Mouse (Mus musculus) CD4-positive, CD25-positive, alpha-beta regulatory T cell, adult 2 months (primary cell): ENCODE data around the gene Rassf4.

Experiments
- DNase-seq: peaks from one replicate; pipeline ENCODE4 v3.0.0-alpha.2; 2012; ENCODE audit warnings: low read depth, low spot score

Gene Rassf4

DNA sequence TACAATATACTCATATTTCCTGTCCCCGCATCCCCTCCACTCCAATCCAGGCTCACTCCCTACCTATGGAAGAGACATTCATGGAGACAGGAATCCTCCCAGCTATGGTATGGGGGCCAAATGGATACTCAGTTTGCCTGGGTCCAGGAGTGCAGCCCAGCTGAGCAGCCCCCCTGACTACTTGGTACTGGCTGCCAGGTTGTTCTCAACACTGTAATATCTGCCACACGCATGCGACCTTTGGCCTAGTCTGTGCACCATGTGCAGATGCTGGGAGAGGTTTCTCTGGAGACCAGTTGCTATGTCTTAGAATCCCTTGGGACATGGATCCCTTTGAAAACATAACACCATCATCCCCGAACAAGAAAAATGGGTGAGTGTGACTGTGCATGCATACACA, 2.0 kb downstream of the Rassf4 start:
- DNase-seq: no peak

DNA sequence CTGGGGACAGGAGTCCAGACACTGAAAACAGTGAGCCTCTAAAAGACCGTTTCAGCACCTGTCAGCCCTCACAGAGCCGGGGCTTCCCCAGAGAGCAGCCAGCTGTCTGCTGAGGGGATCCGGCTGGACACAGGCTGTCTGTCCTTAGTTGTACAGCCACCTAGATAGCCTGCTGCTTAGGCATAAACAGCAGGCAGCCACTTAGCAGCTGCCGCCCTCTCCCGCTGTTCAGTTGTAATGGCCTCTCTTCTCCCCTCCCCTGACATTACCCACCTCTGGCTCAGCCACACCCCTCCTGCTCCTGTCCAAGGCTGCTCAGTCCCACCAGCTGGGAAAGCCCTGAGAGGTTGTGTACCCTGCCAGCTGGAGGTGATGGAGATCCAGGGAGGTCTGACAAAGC, 2.7 kb downstream of the Rassf4 start:
- no peak for DNase-seq

DNA sequence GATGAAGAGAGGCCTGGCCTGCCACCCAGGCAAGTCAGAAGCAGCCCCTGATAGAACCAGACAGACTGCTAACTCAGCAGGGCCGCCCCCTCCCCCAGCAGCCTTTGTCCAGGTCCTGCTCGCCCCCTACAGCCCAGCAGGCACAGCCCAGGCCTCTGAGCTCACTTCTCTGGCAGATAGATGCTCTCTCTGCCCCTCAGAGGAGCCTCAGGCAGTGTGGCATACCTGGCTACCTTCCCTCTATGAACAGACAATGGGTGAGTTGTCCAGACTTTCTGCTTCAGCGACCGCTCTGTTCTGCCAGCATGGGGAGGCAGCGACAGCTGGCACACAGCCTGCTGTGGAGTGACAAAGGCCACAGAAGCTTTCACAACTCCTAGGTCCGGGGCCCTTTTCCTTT, 3.6 kb downstream of the Rassf4 start:
- no peak for DNase-seq

DNA sequence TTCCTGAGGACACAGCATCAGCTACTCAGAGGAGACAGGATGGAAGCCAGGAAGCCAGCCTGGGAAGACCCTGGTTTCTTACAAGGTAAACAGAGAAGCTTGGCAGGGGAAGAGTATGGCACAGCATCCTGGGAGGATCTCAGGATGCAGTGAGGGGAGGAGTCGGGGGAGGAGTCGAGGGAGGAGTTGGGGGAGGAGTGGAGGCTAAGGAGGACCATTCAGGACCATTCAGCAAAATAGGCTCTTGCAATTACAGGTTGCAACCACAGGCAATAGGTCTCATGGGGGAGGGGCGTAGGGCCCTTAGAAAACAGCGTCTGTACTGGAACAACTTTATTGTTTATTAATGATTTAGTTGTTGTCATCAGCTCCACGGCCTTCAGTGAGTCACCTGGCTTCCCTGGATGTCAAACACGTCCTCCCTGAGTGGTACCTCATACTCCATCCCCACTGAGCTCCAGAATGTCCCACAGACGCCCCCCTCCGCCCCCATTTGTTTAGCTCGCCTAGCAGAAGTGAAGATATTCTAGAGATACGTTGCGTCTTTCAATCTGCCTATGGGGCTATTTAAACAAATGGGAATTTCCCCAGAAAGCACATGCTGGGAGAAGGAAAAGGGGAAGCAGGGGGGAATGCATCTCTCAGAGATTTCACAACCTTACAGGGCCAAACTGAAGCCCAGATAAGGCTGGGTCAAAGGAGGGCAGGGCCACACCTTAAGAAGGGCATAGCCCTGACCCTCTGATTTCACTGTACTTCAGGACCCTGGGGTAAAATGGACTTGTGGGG, 4.9 kb downstream of the Rassf4 start:
- DNase-seq: no peak

DNA sequence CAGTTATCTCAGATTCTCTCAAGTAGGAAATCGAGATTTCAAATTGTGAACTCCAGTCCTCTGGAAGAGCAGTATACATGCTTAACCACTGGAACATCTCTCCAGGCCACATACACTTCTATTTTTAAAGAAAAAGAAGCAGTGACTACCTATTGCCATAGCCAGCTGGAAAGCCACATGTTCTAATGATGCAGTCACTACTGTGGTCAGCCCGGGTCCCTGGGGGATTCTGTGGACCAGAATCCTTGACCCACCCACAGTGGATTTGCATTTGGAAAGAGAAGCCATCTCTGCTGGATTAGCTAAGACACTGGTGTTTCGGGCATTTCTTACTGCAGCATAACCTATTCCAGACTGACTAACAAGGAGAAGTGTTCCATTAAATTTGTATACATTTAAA, 6.4 kb downstream of the Rassf4 start:
- no peak for DNase-seq

DNA sequence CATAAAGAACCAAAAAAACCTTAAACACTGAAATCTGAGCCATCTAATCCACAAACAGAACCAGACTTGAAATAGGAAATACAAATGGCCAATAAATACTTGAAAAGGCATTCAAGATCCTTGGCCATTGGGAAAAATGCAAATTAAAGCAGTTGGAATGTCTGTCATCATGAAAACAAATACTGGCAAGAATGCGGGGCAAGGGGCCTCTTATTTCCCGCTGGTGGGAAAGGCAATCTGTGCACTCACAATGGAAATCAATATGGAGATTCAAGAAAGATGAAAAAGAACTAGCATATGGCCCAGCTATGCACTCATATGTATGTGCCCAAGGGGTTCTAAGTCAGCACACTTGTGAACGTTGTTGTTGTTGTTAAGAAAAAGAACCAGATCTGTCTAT, 6.9 kb downstream of the Rassf4 start:
- DNase-seq: no peak

DNA sequence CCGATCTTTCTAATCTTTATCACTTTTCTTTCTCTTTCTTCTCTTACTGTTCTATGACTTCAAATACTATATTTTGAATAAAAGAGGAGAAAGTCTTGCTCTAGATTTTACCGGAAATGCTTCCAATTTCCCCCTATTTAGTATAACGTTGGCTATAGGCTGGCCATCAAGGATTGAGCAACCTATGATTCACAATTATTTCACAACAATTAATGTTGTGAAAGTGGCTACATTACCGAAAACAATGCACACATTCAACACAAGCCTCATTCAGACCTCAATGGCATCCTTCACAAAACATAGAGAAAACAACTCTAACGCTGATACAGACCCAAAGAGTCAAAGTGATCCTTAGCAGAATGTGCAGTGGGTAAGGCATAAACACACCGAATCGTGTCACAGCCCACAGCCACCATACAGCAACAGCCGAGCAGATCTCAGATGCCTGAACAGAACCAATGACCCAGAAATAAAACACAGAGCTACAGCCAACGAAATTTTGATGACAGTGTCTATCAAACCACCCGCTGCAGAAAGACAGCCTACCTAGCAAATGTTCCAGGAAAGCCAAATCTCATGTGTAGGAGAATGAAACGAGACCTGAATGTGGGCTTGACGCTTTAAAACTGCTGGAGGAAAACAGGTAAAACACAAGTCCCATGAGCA, 7.5 kb downstream of the Rassf4 start:
- DNase-seq: no peak

DNA sequence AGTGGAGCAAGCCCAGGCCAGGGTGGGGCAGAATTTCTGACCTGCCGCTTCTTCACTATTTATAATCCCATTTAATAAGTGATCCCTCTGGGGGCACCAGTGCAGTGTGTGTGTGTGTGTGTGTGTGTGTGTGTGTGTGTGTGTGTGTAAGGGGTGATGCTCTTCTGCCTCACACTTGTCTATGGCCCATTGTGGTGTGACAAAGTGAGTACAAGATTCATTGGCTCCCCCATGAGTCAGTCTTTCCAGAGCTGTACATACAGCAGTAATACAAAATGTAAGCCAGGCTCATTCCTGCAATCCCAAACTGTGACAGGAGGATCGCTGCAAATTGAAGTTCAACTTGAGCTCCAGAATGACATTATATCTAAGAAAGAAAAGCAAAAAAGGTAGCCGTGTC, 8.9 kb downstream of the Rassf4 start:
- no peak for DNase-seq

DNA sequence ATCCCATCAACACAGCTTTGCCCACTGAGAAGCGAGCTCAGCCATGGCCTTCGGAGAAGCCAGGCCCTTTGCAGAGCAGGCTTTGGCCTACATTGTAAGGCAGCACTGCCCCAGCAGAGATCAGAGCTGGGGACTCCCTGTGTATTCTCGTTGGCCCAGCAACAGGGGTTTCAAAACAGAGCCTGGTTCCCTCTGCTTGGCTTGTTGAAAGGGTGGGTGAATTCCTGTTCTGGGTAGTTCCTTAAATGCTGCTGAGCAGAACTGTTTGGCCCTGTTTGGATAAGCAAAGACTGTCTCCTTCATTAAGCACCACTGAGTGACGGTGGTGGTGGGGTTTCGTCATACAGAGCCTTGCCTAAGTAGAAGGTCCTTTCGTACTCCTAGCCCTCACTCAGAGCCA, 9.7 kb downstream of the Rassf4 start:
- DNase-seq: no peak

DNA sequence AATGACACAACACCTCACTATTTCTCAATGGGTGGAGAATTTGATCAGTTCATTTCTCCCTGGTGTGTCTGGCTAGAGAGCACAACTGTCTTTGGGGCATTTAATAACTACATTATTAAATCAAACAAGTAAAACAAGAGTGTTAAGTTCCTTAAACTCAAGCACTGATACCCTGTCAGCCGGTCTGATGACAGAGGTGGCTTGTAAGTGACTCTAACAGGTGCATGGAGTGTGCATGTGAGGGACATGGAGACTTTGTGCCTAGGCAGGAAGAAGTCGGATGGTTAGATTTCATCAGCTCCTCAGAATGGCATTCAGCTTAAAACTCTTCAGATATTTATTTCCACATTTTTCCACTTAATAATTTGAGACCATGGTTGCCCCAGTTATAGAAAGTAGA, 10.4 kb downstream of the Rassf4 start:
- DNase-seq: no peak

DNA sequence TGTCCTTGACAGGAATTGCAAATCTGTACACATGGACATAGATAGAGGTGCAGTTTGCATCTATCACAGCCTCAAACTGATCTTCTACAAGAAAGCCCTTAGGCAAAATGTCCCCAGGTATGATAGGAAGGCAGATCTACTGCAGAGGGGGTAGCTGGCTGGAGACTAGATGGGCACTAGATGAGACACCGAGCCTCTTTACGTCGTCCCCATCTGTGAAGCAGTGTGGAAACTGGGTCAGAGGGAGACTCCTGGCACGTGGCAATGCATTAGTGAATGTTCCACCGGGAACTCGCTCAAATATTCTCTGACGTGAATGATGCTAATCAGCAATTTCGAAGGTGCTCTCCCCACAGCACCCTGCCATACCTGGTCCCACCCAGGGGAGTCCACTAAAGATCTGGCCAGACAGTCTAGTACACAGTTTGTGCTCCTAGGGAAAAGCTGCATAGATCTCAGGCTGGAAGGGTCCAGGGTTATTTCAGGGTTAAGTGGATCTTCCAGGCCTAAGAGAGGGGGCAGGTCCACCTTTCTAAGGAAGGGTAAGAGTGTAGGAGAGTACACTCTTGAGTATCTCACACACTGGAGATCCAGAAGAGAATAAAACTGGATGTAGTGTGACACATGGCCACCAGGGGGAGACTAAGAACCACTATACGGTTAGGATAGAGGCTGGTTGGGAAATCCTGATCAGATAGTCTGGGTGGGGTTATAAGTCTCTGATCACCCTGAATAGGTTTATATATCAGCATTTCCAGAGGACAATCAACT, 19.9 kb downstream of the Rassf4 start:
- DNase-seq: peak; percentile 62

DNA sequence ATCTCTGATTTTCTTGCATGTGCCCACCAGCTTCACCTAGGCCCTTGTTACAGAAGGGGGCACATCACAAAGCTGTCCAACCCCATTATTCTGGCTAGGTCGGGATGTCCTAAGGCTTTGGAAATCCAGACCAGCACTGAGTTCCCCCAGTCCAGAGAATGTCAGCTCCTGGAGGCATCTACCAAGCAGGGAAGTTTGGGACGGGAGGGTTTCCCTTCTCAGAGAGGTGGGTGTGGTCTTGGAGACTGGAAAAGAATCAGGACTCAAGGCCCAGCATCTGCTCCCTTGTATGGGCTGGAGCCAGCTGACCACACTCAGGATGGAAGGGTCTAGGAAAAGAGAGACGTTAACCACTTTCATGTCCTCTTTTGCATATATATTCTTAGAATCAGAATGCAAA, 20.6 kb downstream of the Rassf4 start:
- DNase-seq: no peak

DNA sequence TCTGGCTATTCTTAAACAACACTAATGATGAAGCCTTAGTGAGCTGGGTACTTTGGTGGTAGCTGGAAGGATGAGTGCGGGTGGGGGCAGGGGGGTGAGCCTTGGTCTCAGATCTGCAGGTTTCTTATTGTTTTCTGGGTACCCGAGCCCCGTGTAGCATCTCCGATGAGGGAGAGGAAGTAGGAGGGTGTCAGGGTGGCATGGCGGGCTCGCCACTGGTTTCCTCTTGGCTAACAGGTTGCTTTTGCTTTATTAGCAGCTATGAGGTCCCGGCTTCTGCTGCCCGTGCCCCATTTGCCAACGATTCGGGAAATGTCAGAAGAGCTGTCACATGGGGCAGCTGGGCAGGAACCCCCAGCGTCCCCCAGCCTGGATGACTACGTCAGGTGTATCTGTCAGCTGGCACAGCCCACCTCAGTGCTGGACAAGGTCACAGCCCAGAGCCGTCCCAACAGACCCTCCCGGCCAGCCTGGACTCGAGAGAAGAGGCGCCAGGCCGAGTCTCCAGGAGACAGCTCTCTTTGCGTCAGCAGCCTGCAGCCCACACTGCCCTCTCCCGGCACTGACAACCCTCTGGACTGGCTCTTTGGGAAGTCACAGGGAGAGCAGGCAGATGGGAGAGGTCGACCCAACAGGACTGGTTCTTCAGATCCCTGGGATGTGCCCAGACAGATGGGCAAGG, 22.2 kb downstream of the Rassf4 start:
- no peak for DNase-seq

DNA sequence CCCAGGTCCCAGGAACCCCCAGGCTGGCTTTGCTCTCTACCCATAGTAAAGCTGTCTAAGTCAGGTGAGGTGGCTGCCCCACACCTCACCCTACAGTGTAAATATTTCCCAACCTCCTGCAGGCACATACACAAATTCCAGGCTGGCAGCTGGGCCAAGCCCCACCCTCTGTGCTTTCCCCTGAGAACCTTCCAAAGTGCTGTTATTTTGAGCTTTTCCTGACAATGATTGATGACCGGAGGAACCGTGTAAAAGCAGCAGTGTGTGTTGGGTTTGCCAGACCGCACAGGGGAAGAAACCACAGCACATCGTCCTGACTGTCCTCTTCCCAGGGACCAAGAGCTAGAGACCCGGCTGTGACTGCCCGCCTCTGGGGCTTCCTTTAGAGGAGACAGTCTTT, 23.3 kb downstream of the Rassf4 start, which contains the start of gene Depp1:
TSS of gene Depp1 (plus strand) at position 204 of the 400 bp plus-strand sequence.
- DNase-seq: no peak

DNA sequence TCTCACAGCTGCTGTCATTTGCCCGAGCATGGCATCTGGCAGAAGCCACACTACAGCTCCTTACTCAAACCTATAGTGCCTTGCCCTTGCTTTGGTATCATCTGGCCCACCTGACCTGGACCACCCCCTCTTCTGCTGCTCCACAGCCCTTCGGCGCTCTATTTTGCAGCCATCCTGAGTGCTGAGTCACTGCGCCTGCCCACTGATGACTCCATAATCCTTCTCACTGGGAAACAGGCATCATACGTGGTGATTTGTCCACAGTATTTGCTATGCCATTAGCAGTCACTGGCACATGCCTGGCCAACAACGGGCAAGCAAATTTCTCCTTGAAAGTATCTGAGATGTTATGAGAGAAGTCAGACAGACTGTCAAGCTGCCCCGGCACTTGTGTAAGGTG, 23.9 kb downstream of the Rassf4 start:
- DNase-seq: no peak

DNA sequence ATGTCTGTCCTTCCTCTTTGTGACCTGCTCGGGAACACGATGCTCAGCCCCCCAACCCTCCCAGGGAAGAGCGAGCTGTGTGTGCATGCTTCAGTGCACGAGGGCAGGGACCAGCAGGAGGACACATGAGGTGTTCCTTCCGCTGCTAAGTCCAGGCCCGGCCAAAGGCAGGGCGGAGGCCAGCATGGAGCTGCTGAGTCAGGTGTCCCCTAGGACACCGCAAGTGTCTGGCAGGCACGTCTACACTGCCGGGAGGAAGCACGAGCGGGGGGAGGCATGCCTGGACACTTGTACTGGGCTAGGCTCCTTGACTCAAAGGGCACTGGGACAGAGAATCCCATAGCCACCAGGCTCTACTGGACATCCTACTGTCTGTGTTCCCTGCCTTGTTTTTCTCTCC, 26.0 kb downstream of the Rassf4 start:
- DNase-seq: no peak

DNA sequence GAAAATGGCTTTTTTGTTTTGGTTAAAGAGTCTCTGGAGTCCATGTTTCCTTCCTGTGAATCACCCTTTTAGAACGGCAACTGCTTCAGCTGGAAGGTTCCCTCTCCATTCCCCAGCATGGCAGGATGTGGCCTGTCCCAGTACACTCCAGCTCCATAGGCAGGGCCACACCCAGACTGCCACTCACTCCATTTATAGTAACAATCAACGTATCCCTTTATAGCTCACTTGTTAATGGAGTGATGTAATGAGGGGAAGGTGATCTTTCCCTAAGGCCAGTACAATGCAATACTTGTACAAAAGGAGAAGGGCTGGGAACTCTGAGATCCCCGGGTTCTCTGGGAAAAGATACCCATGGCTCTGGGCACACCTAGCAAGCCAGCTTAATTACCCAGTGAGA, 29.4 kb downstream of the Rassf4 start:
- no peak for DNase-seq

DNA sequence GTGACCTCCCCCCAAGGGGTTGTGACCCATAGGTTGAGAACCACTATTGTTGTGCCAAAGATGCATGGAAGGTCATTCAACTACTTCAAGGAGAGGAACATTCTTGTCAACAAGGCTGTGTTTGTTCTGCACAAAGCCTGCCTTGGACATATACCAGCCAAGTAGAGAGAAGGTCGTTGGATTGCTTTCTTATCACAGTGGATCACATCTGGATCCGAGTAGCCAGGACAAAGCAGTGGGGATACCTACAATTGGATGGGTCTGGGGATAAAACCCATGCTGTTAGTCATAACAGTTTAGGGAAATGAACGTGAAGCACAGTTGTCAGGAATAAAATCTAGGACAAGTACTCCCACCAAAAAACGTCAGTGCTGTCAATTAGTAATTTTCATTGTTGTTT, 29.9 kb downstream of the Rassf4 start:
- no peak for DNase-seq

DNA sequence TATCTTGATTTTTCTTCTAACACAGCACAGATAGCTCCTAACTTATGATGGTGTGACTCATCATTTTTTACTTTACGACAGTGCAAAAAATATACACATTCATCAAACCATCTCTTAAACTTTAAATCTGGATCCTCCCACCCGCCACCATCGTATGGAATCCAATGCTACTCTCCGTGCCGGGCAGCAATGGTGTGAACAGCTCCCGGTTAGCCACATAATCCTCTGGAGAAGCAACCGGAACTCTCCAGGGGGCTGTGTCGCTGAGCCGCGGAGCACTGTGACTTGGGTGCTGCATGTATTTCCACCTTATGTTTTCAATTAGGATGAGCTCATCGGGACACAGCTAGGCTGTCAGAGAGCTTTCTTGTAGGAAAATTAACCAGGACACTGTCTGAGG, 30.8 kb downstream of the Rassf4 start:
- DNase-seq: no peak

DNA sequence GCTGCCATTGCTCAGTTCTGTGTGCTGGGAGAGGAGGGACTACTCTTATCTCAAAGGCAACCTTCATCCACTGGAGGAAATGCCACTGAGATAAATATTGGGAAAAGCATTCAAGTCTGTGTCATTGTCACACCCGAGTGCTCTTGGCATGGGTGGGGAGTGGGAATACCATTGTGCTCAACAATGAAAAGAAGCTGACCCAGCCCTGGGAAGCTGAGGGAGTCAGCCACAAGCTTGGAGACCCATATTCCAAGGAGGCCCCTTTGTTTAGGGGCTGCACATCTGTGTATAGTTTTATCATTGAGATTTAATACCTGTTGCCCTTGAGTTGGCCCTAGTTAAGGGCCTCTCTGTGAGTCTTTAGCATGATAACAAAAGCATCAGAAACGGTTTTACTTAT, 34.1 kb downstream of the Rassf4 start:
- no peak for DNase-seq

DNA sequence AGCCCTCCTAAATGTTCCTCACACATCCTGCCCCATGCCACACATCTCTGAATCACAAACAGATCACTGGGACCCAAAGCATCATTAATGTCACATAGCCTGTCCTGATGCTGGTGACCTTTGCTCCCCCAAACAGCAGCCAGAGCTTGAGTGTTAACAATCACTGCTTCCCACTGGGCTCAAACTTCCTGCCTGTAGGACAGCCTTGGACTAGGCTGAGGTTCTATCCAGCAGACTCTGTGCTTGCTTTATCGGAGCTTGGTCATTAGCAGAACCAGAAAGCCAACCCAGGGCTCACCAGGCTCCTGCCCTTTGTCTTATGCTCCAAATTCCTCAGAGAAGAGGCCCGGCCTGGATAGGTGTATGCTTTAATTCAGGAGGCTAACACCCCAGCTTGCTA, 34.9 kb downstream of the Rassf4 start:
- no peak for DNase-seq

DNA sequence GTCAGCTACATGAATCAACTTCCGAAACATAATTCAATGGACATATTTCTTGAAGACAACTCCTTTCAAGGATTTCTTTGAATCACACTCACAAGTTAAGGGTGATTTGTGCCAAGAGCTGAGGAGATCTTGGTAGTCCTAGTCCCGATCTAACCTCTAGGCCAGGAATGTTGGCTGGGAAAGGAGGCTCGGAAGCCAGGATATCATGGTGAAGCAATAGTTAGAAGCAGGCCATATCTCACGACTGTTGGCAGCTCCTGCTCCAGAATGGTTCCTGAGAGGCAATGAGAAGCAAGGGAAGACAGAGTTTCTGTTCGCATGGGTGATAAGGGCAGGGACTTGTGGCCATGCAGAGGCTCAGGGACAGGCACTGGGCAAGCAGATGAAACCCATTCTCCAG, 36.3 kb downstream of the Rassf4 start:
- DNase-seq: no peak
